Mouse (Mus musculus) thymus, postnatal 0 days (tissue): ENCODE data around the gene Foxp1. TPM values are rescaled to one million over a fixed set of nuclear protein-coding genes. Genes with fewer than 3 reads are reported as not detected.

ENCODE experiments used
- DNase-seq: peaks from one replicate; pipeline ENCODE4 v3.0.0-alpha.2; 2015; ENCODE audit warnings: low spot score
- polyA plus RNA-seq: library from polyadenylated mRNA; unstranded; fragments of >200 nt; fragmentation: Nextera tagmentation; extraction: Ambion mirVana; gene quantifications from 2 replicates; pipeline ENCODE4 v1.2.1, GENCODE M21; 2015

The Foxp1 gene
- polyA plus RNA-seq, 1 experiment from 2014 or later: 82.5 TPM

DNA sequence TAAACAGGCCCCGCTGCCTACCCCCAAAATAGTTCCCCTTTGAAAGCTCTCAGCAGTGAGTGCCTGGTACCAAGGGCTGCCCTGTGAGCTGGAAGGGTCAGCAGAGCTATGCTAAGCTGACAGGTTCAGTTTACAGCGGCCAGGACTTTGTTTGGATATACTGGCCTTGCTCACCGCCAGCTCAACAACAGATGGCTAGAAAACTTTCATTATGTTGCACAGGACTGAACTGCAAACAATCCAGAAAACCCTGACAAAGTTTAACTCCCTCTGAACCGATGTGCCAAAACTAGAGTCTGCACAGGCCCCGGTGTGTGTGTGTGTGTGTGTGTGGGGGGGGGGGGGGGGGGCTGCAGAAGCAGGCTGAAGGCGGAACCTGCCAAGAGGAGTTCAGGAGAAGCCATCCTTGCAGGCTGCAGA, 421.0 kb downstream of the Foxp1 start:
- no peak for DNase-seq

GRCm38 (mm10) chr6:99100331-99100730, 422.2 kb downstream of the Foxp1 start:
- DNase-seq: no peak

- DNase-seq: no peak
Observed at GRCm38 (mm10) chr6:99099781-99100180, 422.7 kb downstream of the Foxp1 start.

GRCm38 (mm10) chr6:99097191-99097590, 425.3 kb downstream of the Foxp1 start:
- DNase-seq: no peak

DNA sequence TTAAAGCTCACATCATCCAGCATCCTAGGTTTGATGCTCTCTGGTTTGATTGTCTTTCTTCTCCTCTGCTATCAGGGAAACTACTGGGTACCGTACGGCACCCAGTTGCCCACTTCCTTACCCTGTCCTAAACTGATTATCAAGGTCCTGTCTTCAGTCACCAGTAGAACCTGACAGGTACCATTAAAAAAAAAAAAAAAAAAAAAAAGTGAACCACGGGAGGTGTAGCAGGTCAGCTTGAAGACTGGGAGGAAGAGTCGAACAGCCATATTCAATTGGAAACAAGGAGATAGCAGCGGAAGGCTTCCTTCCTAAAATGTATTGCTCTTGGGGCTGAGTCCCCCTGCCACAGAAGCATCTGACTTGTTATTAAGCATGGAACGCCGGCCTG, 425.8 kb downstream of the Foxp1 start:
- DNase-seq: no peak

DNA sequence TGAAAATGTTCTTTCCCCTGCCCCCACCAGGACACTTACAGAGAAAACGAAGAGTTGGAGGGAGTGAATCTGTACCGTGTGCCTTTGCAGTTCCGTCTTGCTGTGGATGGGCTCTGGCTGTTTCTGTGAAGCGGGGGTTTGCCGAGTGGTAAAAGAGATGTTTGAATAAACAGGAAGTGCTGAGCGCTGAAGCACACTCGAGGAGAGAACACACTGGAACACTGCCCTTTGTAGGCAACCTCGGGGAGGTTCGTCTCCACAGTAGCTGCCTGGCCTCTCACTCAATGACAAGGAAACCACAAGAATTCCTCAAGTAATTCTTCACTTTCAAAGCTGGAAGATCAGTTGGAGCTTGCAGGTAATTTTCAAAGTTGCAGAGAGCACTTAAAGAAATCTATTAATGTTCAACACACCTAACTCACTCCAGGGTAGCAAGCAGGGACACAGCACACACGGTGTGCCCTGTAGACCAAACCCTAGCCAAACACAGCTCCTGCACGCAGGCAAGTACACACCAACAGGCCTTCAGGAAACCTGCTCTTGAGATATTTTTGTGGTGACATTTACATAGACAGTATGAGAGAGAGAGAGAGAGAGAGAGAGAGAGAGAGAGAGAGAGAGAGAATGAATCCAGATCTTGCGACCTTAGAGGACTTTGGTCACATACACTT, 426.3 kb downstream of the Foxp1 start:
- peak; percentile 83 for DNase-seq

DNA sequence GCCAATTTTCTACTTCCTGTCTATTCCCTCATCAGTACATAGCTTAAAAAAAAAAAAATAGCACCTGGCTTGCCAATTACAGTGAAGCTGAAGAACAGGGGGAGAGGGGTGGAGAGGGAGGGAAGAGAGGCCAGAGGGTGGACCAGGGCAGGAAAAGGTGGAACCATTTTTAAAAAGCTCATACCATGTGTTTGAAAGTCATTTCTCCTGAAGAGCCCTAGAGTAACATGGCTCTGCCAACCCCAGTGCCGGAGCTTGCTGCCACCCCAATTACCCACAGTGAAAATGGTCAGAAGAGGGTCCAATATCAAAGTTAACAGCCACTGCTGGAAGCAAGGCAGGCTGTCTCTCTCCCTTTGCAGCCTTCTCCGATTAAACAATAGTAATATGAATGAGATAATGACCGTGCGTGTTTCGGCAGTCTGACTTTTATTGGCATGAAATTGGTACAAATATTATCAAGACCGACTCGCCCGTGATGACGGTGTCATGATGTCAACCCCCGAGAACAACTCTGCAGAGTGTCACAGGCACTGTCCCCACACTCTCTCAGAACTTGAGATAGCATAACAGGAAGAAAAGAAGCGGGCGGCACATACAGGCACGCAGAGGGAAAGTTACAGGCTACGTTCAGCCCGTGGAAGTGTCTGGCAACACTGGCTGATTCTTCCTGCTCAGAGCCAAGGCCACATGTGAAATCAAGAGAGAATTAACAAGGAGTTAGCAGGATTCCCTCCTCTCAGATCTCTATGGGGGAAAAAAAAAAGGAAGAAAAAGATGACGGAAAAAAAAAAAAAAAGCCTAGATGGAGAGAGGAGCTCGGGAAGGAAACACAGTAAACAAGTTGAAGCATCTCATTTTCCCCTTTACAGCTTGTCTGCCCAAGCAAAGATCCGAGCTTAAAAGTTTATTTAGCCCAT, 427.1 kb downstream of the Foxp1 start:
- peak; percentile 61 for DNase-seq

GRCm38 (mm10) chr6:99094339-99094989, 428.1 kb downstream of the Foxp1 start:
- DNase-seq: no peak

DNA sequence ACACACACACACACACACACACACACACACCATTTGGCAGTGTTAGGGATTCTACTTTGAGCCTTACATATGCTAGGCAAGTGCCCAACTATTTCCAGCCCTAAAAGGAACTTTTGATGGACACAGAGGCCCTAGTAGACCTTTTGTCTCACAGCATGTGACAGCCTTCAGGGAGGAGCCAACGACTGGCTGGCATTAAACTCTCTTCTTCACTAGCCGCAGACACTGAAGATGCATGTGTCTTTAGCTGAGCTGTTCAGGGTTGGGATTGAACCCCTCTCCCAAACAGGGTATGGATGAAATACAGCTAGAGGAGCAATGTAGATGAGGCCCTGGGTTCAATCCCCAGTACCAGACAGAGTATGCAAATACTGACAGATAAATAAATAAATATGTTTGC, 428.7 kb downstream of the Foxp1 start:
- no peak for DNase-seq

- no peak for DNase-seq
Observed at GRCm38 (mm10) chr6:99093208-99093607, 429.3 kb downstream of the Foxp1 start.

- no peak for DNase-seq
Observed at GRCm38 (mm10) chr6:99091799-99092198, 430.7 kb downstream of the Foxp1 start.

DNA sequence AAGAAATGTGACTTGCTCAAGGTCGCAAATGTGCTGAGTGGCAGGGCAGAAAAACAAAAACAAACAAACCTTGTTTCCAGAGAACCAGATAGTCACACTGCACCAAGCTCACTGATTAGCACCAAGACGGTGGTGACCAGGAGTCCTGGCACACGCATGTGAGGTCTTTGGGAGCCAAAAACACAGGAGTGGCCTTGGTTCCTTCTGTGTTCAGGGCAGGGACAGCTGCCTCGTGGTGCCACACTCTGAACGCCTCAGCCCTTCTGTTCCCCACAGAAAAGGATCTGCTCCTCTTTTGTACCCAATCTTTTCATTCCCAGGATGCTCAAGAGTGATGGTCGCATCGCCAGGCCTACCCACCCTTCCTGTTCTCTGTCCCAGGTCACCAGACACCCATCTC, 434.9 kb downstream of the Foxp1 start:
- DNase-seq: no peak

GRCm38 (mm10) chr6:99084956-99085355, 437.6 kb downstream of the Foxp1 start:
- DNase-seq: no peak

DNA sequence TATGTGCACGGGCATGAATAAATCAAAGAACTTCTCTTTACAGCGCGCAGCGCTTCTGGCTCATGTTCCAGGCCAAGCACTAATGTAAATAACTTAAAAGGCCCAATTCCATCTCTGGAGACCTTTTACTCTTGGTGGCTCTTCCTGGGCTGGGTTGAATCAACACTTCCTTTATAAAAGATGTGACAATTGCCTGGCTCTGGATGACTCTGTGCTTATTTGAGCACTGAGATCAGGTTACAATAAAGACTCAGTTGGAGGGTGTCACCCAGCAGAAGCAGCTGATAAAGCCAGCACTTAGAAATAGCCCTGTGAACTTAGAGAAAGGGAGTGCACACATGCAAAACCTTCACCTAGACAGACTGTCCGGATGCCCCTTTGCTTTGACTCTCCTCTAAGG, 441.3 kb downstream of the Foxp1 start:
- DNase-seq: no peak

- no peak for DNase-seq
Observed at GRCm38 (mm10) chr6:99079041-99079835, 443.3 kb downstream of the Foxp1 start.

DNA sequence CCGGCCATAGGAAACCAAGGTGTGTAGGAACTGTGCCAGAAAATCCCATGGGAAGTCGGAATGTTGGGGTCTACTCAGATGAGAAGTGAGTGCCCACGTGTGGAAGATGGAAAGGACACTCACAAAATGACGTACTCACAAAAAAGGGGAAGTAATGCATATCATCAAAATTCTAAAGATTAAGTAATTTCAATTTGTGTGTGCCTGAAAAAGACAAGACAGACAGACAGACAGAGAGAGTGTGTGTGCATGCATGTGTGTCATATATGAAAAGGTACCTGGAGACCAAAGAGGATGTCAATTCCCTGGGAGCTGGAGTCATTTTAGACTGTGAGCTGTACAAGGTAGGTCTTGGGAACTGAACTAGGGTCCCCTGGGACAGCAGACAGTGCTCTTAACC, 444.4 kb downstream of the Foxp1 start:
- DNase-seq: no peak

DNA sequence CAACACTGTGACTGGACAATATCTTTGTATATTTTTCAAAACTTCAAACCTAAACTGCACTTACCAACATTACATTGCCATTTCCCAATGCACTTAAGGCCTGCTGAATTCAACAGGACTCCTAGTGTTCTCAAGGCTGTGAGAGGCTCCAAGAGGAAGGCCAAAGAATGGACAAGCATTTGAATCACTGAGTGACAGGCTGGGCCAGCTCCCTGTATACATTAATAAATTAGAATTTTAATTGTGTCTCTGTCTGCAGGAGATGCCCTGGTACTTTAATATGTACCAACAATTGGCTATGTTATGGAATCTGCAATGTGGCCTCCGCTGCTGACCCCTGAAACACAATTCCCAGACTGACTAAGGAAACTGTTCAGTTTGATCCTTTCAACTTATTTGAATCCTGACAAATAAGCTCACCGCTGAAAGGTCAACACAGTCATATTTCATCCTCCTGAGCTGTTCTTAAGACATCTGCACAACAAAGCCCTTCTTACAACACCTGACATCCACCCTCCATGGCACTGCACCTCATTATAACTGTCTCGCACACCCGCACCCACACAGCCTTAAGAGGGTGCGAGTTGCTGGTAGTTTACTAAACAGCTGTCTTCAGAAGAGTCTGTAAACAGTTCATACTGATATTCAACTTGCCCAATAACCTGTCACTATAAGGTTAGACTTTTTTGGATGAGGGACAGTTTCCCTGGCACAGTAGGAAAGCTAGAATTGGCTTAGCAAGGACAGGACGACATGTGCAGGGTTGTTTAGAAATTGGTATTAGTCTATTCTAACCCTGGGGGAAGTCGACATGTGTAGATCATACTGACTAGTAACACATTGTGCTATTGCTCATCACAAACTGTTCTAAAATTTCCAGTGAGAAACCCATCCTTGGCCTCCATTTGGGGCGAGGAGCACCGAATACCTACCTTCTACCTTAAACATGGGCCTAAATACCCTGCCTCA, 448.9 kb downstream of the Foxp1 start:
- DNase-seq: no peak

DNA sequence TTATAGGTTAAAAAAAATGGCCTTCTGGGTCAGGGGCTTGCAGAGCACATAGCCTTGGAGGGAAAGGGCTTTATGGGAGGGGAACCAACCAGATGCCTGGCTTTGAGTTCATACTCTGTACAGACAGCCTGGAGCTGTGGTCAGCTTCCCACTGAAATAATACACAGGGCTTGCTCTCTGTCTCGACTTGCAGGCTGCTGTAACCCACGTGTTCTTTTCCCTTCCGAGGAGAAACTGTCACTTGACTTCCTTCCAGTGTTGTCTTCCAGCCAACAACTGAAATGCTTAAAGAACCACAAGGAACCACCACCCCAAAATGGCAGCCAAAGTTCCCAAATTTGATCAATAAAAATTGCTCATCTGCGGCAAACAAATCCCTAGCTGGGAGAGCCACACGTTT, 451.8 kb downstream of the Foxp1 start:
- no peak for DNase-seq

DNA sequence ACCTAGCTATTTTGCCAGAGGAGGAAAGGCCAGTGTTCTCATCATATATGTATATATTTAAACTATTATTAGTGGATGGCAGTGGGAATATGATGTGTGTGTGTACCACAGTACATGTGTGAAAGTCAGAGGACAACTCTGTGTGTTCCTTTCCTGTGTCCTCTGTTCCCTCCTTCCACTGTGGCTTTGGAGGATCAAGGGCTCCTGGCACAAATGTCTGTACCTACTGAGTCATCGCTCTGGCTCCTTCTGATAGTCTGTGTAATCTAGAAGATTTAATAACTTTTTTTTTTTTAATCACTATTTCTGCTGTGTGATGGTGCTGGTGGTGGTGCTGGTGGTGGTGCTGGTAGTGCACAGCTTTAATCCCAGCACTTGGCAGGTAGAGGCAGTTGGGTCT, 452.8 kb downstream of the Foxp1 start:
- no peak for DNase-seq
